Mouse (Mus musculus) stomach, embryonic 14.5 days (tissue): Measurements from ENCODE around the gene Hebp2. TPM values are rescaled to one million over a fixed set of nuclear protein-coding genes. Genes with fewer than 3 reads are reported as not detected.
A peak's percentile ranks its signal among the peaks of the same experiment; 100 is the strongest.
"Not testable (repeated sequence)": the region's sequence is repeated elsewhere in the genome, so short reads cannot be mapped to it uniquely, and the experiment has no call there.

Experiments used
- ATAC-seq: fragments of 200-750 bp; cut with Nextera tagmentation; 2 replicates; pipeline ENCODE4 v1.8.0; 2017; ENCODE audit warnings: low read depth, moderate TSS enrichment; ENCODE audit not compliant: insufficient number of reproducible peaks, insufficient read depth, low FRiP score
- H3K27ac ChIP-seq: fragments of 300-500 bp; sonication (generic); 2 replicates; pipeline ENCODE4 v1.5.1; 2014; ENCODE audit warnings: mild to moderate bottlenecking, low read length, moderate library complexity, mixed read lengths
- H3K27me3 ChIP-seq: fragments of 300-500 bp; sonication (generic); 2 replicates; pipeline ENCODE4 v1.6.1; 2014; ENCODE audit warnings: low read length, control low read depth, mixed read lengths; ENCODE audit not compliant: control insufficient read depth, insufficient read depth
- H3K36me3 ChIP-seq: fragments of 300-500 bp; sonication (generic); 2 replicates; pipeline ENCODE4 v1.6.1; 2014; ENCODE audit warnings: mild to moderate bottlenecking, control low read depth, low read length, moderate library complexity, mixed read lengths; ENCODE audit not compliant: control insufficient read depth, insufficient read depth
- H3K4me1 ChIP-seq: fragments of 300-500 bp; sonication (generic); 2 replicates; pipeline ENCODE4 v1.6.1; 2014; ENCODE audit warnings: low read length, control low read depth, mixed read lengths; ENCODE audit not compliant: control insufficient read depth, insufficient read depth
- H3K4me2 ChIP-seq: fragments of 300-500 bp; sonication (generic); replicated peaks from 2 replicates; pipeline ENCODE4 v1.6.1; 2014; ENCODE audit warnings: low read depth, low read length, control low read depth
- H3K4me3 ChIP-seq: fragments of 300-500 bp; sonication (generic); 2 replicates; pipeline ENCODE4 v1.5.1; 2014; ENCODE audit warnings: low read depth, low read length, control low read depth
- H3K9ac ChIP-seq: fragments of 300-500 bp; sonication (generic); replicated peaks from 2 replicates; pipeline ENCODE4 v1.6.1; 2014; ENCODE audit warnings: low read depth, mild to moderate bottlenecking, control low read depth, low read length, moderate library complexity, mixed read lengths
- H3K9me3 ChIP-seq: fragments of 300-500 bp; sonication (generic); 2 replicates; pipeline ENCODE4 v1.6.1; 2016; ENCODE audit warnings: low read depth, low read length, control low read depth; ENCODE audit not compliant: control insufficient read depth
- WGBS: fragments of 180-500 bp; shearing (Covaris S2); extraction: QIAGEN DNeasy Blood & Tissue Kit; methylation state at CpG from one replicate; pipeline ENCODE4 v1.1.7; 2014; 5-methylcytosine and 5-hydroxymethylcytosine counted together
- polyA plus RNA-seq: library from polyadenylated mRNA; unstranded; fragments of >200 nt; fragmentation: Nextera tagmentation; extraction: Ambion mirVana; gene quantifications from 2 replicates; pipeline ENCODE4 v1.2.1, GENCODE M21; 2014

Hebp2 gene
- 32.1 and 35.4 TPM in 2 replicates for polyA plus RNA-seq

DNA sequence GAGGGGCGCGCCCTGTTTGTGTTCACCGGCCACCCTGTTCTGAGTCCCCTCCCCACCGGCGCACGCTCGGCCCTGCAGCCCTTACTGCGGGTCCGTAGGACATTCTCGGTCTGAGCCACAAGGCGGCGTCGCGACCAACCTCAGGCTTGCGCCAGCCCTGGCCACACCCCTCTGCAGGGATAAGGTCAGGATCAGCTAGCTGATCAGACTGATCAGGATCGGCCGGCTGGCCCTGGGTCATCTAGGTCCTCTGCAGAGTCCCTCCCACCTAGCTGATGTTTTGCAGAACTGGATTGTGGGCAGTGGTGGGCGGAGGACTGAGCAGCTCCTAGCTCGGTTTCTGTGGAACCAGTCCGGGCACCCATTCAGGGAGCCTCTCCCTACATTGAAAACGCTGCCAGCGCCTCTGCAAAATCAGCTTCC lies at the start of gene Hebp2:
Hebp2 (minus strand) TSS at position 264 of the 423 bp plus-strand sequence.
- Histone ChIP-seq H3K4me3 (peak within 1 kb of the TSS; percentile 57), H3K27me3 (no peaks in the 10 kb centered on the region), H3K9me3 (no peaks in the 10 kb centered on the region), H3K27ac (peak within 1 kb of the TSS; percentile 66), H3K9ac (peak within 1 kb of the TSS; percentile 65), H3K36me3 (no peaks in the 10 kb centered on the region; the same call in 1 of the 2 replicates), H3K4me1 (no peaks in the 10 kb centered on the region), H3K4me2 (peak within 1 kb of the TSS; percentile 85)
- WGBS: under 1% methylated on average over 22 of the region's 22 CpGs
- ATAC-seq: peak; percentile 87

GRCm38 (mm10) chr10:18589455-18589854 lies 43.6 kb upstream of the Hebp2 start:
- H3K4me2 ChIP-seq: no peak overlapping the region
- H3K9me3 ChIP-seq: no peaks in the 10 kb centered on the region
- H3K27ac ChIP-seq: no peak overlapping the region
- no peak for ATAC-seq
- no peak overlapping the region for H3K4me3 ChIP-seq
- no peaks in the 10 kb centered on the region for H3K27me3 ChIP-seq
- WGBS: 89% methylated on average over 5 of the region's 5 CpGs
- no peaks in the 10 kb centered on the region for H3K36me3 ChIP-seq
- no peaks in the 10 kb centered on the region for H3K4me1 ChIP-seq
- H3K9ac ChIP-seq: no peak overlapping the region

- Histone ChIP-seq H3K27me3 (no peaks in the 10 kb centered on the region), H3K27ac (no peak overlapping the region), H3K9me3 (no peaks in the 10 kb centered on the region), H3K9ac (no peak overlapping the region), H3K4me2 (no peak overlapping the region), H3K4me3 (no peak overlapping the region), H3K4me1 (no peaks in the 10 kb centered on the region), H3K36me3 (no peaks in the 10 kb centered on the region)
- ATAC-seq: no peak
- WGBS: 31% methylated on average over 7 of the region's 7 CpGs
Measured at GRCm38 (mm10) chr10:18584188-18584587, 38.3 kb upstream of the Hebp2 start.

DNA sequence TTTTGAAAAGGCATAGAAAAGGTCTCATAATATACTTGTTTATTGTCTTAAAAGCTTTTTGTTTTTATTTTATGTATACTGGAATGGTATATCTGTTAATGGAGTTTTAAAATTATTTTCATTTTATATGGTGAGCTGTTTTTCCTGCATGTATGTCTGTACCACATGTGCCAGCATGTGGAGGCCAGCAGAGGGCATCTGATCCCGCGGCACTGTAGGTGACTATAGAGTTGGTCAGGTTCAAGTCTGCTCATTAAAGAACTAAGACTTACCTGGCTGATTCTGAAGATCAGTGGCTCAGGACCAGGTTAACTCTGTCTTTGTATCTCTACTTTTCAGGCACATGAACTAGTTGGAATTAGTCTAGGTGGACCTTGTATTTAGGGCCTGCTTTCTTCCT lies 26.7 kb upstream of the Hebp2 start:
- 57% methylated on average over 2 of the region's 2 CpGs for WGBS
- no peak for ATAC-seq
- Histone ChIP-seq H3K9me3 (no peaks in the 10 kb centered on the region), H3K36me3 (no peaks in the 10 kb centered on the region), H3K4me2 (no peak overlapping the region), H3K27ac (no peak overlapping the region), H3K27me3 (no peaks in the 10 kb centered on the region), H3K4me1 (no peaks in the 10 kb centered on the region), H3K4me3 (no peak overlapping the region), H3K9ac (no peak overlapping the region)

DNA sequence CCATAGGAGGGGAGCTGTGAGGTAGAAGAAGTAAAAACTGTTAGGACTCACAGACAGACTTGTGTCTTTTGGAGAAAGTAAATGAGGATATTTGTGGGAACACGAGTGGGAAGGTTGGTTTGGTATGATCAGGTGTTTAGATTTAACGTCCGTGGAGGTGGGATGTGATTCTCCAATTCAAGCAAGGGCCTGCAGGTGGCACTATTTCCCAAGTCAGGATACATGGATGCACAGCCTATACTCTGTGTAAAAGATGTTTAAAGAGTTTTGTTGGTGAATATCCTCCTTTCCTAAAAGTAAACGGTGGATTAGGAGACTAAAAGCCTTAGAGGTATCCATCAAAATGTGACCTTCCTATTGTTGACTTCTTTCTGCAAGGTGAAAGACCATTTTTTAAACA lies 17.1 kb upstream of the Hebp2 start:
- Histone ChIP-seq H3K9me3 (no peaks in the 10 kb centered on the region), H3K9ac (no peak overlapping the region), H3K36me3 (no peaks in the 10 kb centered on the region), H3K4me3 (no peak overlapping the region), H3K4me1 (no peaks in the 10 kb centered on the region), H3K4me2 (no peak overlapping the region), H3K27ac (no peak overlapping the region), H3K27me3 (no peaks in the 10 kb centered on the region)
- WGBS: 4% methylated on average over 4 of the region's 4 CpGs
- ATAC-seq: no peak

DNA sequence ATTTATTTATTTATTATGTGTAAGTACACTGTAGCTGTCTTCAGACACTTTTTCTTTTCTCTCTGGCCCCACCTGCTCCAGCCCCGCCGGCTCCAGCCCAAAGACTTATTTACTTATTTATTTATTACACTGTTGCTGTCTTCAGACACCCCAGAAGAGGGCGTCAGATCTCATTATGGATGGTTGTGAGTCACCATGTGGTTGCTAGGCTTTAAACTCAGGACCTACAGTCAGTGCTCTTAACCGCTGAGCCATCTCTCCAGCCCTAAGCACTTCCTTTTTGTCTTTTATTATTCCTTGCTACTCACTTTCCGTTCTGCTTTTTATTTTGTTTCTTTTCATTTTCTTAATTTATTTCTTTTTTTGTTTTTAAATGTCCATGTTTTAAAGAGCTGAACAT lies 15.6 kb upstream of the Hebp2 start:
- H3K4me1 ChIP-seq: no peaks in the 10 kb centered on the region
- ATAC-seq: no peak
- 49% methylated on average over 5 of the region's 5 CpGs for WGBS

DNA sequence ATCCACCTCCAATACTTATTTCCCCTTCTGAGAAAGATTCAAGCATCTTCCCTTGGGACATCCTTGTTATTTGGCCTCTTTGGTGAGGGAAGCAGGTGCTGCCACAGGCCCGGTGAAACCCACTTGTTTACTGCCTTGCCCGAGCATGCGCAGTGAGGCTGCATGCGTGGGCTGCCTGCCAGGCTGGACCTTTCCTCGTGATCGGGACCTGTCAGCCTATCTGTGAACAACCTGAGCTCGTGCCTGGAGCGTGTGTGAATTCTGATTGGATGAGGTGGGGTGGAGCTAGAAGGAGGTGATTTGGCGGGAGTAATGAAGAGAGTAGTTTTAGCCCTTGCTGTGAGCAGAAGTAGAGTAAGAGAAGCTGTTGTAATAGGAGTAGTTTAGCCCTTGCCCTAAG lies 13.2 kb upstream of the Hebp2 start:
- not testable (repeated sequence) for H3K4me3 ChIP-seq

More for the DNA sequence above, 15.6 kb upstream of the Hebp2 start:
- H3K9me3 ChIP-seq: no peaks in the 10 kb centered on the region
- no peak overlapping the region for H3K4me2 ChIP-seq
- no peak overlapping the region for H3K9ac ChIP-seq
- H3K36me3 ChIP-seq: no peaks in the 10 kb centered on the region
- no peak overlapping the region for H3K27ac ChIP-seq
- H3K27me3 ChIP-seq: no peaks in the 10 kb centered on the region
- H3K4me3 ChIP-seq: no peak overlapping the region

DNA sequence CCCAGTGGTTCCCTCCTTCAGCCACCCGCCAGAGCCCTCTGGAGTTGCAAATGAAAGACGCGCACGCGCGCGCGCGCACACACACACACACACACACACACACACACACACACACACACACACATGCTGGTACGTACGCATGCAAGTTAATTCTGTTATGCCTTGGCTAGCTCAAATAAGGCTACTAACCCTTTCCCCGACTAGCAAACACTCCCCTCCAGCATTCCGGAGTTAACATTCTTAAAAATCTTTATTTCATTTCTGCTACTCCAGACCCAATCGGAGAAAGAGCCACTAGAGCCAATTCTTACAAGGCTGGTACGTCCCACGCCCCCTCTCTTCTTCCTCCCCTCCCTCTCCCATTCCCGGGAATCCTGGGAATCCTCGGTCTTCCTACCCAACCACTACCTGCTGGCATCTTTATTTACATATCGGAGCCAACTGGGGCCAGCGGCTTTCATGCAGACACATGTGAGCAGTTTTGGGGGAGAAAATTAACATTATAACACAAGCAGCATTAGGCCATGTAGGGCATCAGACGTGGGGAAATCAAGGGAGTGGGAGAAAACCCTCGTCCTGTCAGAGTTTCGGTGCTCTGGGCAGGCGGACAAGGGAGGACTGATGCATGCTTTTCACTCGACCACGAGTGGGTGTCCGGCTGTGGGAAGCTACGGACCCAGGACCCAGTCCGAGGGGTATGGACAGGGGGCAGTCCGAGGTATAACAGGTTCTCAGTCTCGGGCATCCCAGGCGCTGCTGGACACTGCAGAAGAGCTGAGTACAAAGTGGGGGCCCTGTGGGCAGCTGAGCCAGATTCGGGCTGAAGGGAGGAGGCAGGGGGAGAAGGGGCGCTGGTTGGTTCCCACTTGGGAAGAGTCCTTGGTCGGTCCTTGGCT lies 3.7 kb upstream of the Hebp2 start:
- no peaks in the 10 kb centered on the region for H3K4me1 ChIP-seq
- H3K9me3 ChIP-seq: no peaks in the 10 kb centered on the region
- no peak overlapping the region for H3K27ac ChIP-seq
- H3K9ac ChIP-seq: 0 out of 2 replicates have a peak overlapping the region, but pooled peaks have one; percentile 14
- H3K36me3 ChIP-seq: no peaks in the 10 kb centered on the region
- no peaks in the 10 kb centered on the region for H3K27me3 ChIP-seq
- ATAC-seq: no peak
- H3K4me2 ChIP-seq: peak overlapping the region; percentile 56
- peak overlapping the region; percentile 30 for H3K4me3 ChIP-seq
- 6% methylated on average over 35 of the region's 35 CpGs for WGBS

More for the DNA sequence above, 13.2 kb upstream of the Hebp2 start:
- H3K9me3 ChIP-seq, H3K4me1 ChIP-seq, H3K9ac ChIP-seq, H3K27me3 ChIP-seq, H3K36me3 ChIP-seq, H3K27ac ChIP-seq, H3K4me2 ChIP-seq, ATAC-seq: not testable (repeated sequence)
- WGBS: 85% methylated on average over 9 of the region's 9 CpGs
